Mouse (Mus musculus) heart, adult 2 months (tissue): ENCODE results near the gene Ndufs8. TPM values are rescaled to one million over a fixed set of nuclear protein-coding genes. Genes with fewer than 3 reads are reported as not detected.

Experiments used
- DNase-seq, 2 experiments: peaks; one replicate each; pipeline ENCODE4 v3.0.0; 2021
- H3K27ac ChIP-seq: fragments of 200-600 bp; 2 replicates; pipeline ENCODE4 v1.8.1; 2022
- H3K27me3 ChIP-seq: fragments of 200-500 bp; 2 replicates; pipeline ENCODE4 v1.6.1; 2012; ENCODE audit warnings: mild to moderate bottlenecking, low read length, inconsistent platforms, mixed read lengths; ENCODE audit not compliant: control insufficient read depth, insufficient read depth
- H3K36me3 ChIP-seq: fragments of 200-500 bp; 2 replicates; pipeline ENCODE4 v1.6.1; 2012; ENCODE audit warnings: low read length, inconsistent platforms; ENCODE audit not compliant: control insufficient read depth, insufficient read depth
- H3K4me1 ChIP-seq: fragments of 200-500 bp; 2 replicates; pipeline ENCODE4 v1.6.1; 2011; ENCODE audit warnings: low read length; ENCODE audit not compliant: control insufficient read depth, insufficient read depth
- H3K4me3 ChIP-seq: fragments of 200-600 bp; 2 replicates; pipeline ENCODE4 v1.8.1; 2022
- H3K79me2 ChIP-seq: fragments of 200-500 bp; replicated peaks from 2 replicates; pipeline ENCODE4 v1.6.1; 2012; ENCODE audit warnings: mild to moderate bottlenecking, inconsistent platforms, low read length, moderate library complexity, mixed read lengths; ENCODE audit not compliant: control insufficient read depth, insufficient read depth
- H3K9ac ChIP-seq: fragments of 200-500 bp; 2 replicates; pipeline ENCODE4 v1.6.1; 2012; ENCODE audit warnings: low read depth, mild to moderate bottlenecking, control low read depth, inconsistent platforms, low read length, mixed read lengths
- CTCF ChIP-seq: fragments of 200-600 bp; IDR thresholded peaks from 2 replicates; pipeline ENCODE4 v1.8.1; 2022; ENCODE audit warnings: antibody characterized with exemption, mild to moderate bottlenecking, moderate library complexity
- EP300 ChIP-seq: fragments of 200-500 bp; IDR thresholded peaks from 2 replicates; pipeline ENCODE4 v1.6.1; 2011; ENCODE audit warnings: low read depth, low read length, control low read depth; ENCODE audit not compliant: insufficient read depth
- POLR2A ChIP-seq: fragments of 200-500 bp; IDR thresholded peaks from 2 replicates; pipeline ENCODE4 v1.6.1; 2011; ENCODE audit warnings: mild to moderate bottlenecking, low read depth, low read length, control low read depth; ENCODE audit not compliant: insufficient read depth
- WGBS: fragments of 180-500 bp; shearing (Covaris S2); methylation state at CpG from one replicate; pipeline ENCODE4 v1.1.7; 2018; 5-methylcytosine and 5-hydroxymethylcytosine counted together
- intact Hi-C: fragments of 180-260 bp; cut with DNase I; formaldehyde crosslinking; loops from one replicate; pipeline ENCODE4 v1.15.1; 2025
- polyA plus RNA-seq: library from polyadenylated mRNA; depleted of rRNA; stranded (reverse); fragments of >200 nt; gene quantifications from 2 replicates; pipeline ENCODE4 v1.2.3, GENCODE M21; 2012
- total RNA-seq, 2 experiments: library from RNA; stranded (reverse); gene quantifications; 2 replicates each; pipeline ENCODE4 v1.2.3; 2021

The Ndufs8 gene
- total and polyA plus RNA-seq, 3 experiments: 438 to 761 (median 511) TPM

- no peaks in the 10 kb centered on the region for H3K27me3 ChIP-seq
- intact Hi-C loops: no loop called here
- H3K79me2 ChIP-seq: 0 out of 2 replicates have a peak, but pooled peaks cover 1% of the 10 kb centered on the region
- no peak overlapping the region; the same call in 1 of the 2 replicates for H3K4me3 ChIP-seq
- peak overlapping the region; percentile 83 for H3K27ac ChIP-seq
- TF ChIP-seq POLR2A: no peak
- TF ChIP-seq EP300: no peak
- TF ChIP-seq CTCF: no peak
- 0 out of 2 replicates have a peak overlapping the region, but pooled peaks have one; percentile 11 for H3K9ac ChIP-seq
- H3K4me1 ChIP-seq: peaks cover 3% of the 10 kb centered on the region; the same call in 1 of the 2 replicates
- WGBS: 57% methylated on average over 10 of the region's 10 CpGs
- no peaks in the 10 kb centered on the region for H3K36me3 ChIP-seq
- DNase-seq: no peak
Observed at GRCm38 (mm10) chr19:3904363-3904675, 8.3 kb downstream of the Ndufs8 start.

GRCm38 (mm10) chr19:3903648-3904362 is 8.8 kb downstream of the Ndufs8 start:
- no peak overlapping the region for H3K9ac ChIP-seq

GRCm38 (mm10) chr19:3902966-3903365 is 9.6 kb downstream of the Ndufs8 start:
- no peak overlapping the region for H3K27ac ChIP-seq
- WGBS: 92% methylated on average over 12 of the region's 12 CpGs
- no peak for DNase-seq
- TF ChIP-seq POLR2A: no peak
- TF ChIP-seq CTCF: no peak
- no peak for TF ChIP-seq EP300
- no peak overlapping the region for H3K4me3 ChIP-seq
- no peaks in the 10 kb centered on the region for H3K36me3 ChIP-seq
- H3K9ac ChIP-seq: no peak overlapping the region
- H3K27me3 ChIP-seq: no peaks in the 10 kb centered on the region
- peaks cover 3% of the 10 kb centered on the region; the same call in 1 of the 2 replicates for H3K4me1 ChIP-seq
- 0 out of 2 replicates have a peak, but pooled peaks cover 1% of the 10 kb centered on the region for H3K79me2 ChIP-seq
- intact Hi-C loops: no loop called here

More at GRCm38 (mm10) chr19:3903648-3904362, 8.8 kb downstream of the Ndufs8 start:
- Histone ChIP-seq H3K27me3 (no peaks in the 10 kb centered on the region), H3K4me3 (no peak overlapping the region), H3K27ac (peak overlapping the region; percentile 83), H3K36me3 (no peaks in the 10 kb centered on the region), H3K79me2 (0 out of 2 replicates have a peak, but pooled peaks cover 1% of the 10 kb centered on the region), H3K4me1 (peaks cover 3% of the 10 kb centered on the region; the same call in 1 of the 2 replicates)
- no peak for DNase-seq
- TF ChIP-seq CTCF (no peak), EP300 (no peak), POLR2A (no peak)
- WGBS: 83% methylated on average over 25 of the region's 25 CpGs
- intact Hi-C loops: no loop called here

GRCm38 (mm10) chr19:3899618-3900017 is 13.0 kb downstream of the Ndufs8 start:
- DNase-seq: no peak
- no peaks in the 10 kb centered on the region for H3K36me3 ChIP-seq

GRCm38 (mm10) chr19:3898952-3899351 is 13.6 kb downstream of the Ndufs8 start:
- Histone ChIP-seq H3K4me3 (no peak overlapping the region), H3K36me3 (no peaks in the 10 kb centered on the region), H3K79me2 (0 out of 2 replicates have a peak, but pooled peaks cover 1% of the 10 kb centered on the region), H3K27me3 (no peaks in the 10 kb centered on the region), H3K9ac (no peak overlapping the region), H3K4me1 (no peaks in the 10 kb centered on the region), H3K27ac (no peak overlapping the region)
- intact Hi-C loops: no loop called here
- no peak for TF ChIP-seq CTCF
- TF ChIP-seq POLR2A: no peak
- TF ChIP-seq EP300: no peak
- 84% methylated on average over 7 of the region's 7 CpGs for WGBS
- DNase-seq: no peak

More at GRCm38 (mm10) chr19:3899618-3900017, 13.0 kb downstream of the Ndufs8 start:
- Histone ChIP-seq H3K27me3 (no peaks in the 10 kb centered on the region), H3K79me2 (0 out of 2 replicates have a peak, but pooled peaks cover 1% of the 10 kb centered on the region), H3K4me1 (peaks cover 3% of the 10 kb centered on the region; the same call in 1 of the 2 replicates), H3K4me3 (no peak overlapping the region), H3K27ac (no peak overlapping the region), H3K9ac (no peak overlapping the region)
- intact Hi-C loops: no loop called here
- 97% methylated on average over 4 of the region's 4 CpGs for WGBS
- no peak for TF ChIP-seq EP300
- no peak for TF ChIP-seq CTCF
- TF ChIP-seq POLR2A: no peak

DNA sequence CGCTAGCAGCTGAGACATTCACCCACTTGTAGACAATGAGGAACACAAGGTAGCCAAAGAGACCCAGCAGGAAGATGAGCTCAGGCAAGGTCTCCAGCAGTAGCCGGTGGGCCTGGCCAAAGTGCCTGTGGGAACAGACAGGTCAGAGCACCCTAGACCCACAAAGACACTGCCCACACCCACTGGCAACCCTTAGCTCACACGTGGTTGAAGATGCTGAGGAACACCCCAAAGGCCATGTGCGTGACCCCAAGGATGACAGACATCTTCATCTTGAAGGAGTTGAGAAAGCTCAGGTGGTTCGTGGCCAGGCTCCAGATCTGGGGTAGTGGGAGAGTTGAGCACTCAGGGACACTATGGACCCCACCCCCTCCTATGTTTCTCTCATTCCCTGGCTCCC is 15.0 kb downstream of the Ndufs8 start:
- Histone ChIP-seq H3K36me3 (no peaks in the 10 kb centered on the region), H3K27me3 (no peaks in the 10 kb centered on the region), H3K9ac (no peak overlapping the region), H3K27ac (no peak overlapping the region), H3K4me1 (0 out of 2 replicates have a peak, but pooled peaks cover 1% of the 10 kb centered on the region), H3K79me2 (no peaks in the 10 kb centered on the region), H3K4me3 (no peak overlapping the region)
- no peak for TF ChIP-seq POLR2A
- TF ChIP-seq CTCF: no peak
- no peak for TF ChIP-seq EP300
- WGBS: 92% methylated on average over 5 of the region's 5 CpGs
- intact Hi-C loops: no loop called here
- DNase-seq: no peak
